Mouse (Mus musculus) kidney, adult 11 months (tissue): ENCODE data around the gene Cd247.
"Not testable (repeated sequence)": the region's sequence is repeated elsewhere in the genome, so short reads cannot be mapped to it uniquely, and the experiment has no call there.

Experiments
- DNase-seq: peaks from one replicate; pipeline ENCODE4 v3.0.0; 2022

Gene Cd247

DNA sequence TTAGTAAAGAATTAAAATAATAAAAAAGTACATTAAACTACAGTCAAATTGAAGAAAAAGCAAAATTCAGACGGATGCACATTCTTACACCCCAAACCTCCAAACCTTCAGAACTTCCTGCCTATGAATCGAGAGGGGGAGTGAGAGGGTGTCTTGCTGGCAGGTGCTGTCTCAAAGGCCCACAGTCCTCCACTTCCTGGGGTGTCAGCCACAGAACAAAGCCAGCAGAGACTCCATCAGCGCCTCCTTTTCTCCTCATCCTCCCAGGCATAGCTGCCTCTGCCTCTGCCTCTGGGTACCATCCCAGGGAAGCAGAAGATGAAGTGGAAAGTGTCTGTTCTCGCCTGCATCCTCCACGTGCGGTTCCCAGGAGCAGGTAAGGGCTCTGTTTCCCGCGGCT is at the start of gene Cd247:
Gene Cd247 (plus strand): TSS at position 171 of the 400 bp plus-strand sequence.
- no peak for DNase-seq

DNA sequence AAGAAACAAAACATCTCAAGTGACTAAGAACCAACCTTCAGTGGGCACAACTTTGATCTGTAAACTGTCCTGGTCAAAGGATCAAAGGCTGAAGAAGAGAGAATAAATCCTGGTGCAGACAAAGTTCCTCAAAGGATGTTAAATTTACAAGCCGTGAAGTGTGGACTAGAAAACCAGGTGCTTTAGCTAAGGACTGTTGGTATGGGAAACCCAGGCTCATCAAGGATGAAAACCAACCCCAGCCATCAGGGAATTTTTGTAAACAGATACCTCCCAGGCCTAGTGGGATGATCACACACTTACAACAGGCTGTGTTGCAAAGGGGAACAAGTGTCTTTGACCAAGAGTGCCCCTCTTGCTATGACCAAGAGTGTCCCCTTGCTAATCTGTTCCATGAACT is 49.5 kb upstream of the Cd247 start:
- no peak for DNase-seq

DNA sequence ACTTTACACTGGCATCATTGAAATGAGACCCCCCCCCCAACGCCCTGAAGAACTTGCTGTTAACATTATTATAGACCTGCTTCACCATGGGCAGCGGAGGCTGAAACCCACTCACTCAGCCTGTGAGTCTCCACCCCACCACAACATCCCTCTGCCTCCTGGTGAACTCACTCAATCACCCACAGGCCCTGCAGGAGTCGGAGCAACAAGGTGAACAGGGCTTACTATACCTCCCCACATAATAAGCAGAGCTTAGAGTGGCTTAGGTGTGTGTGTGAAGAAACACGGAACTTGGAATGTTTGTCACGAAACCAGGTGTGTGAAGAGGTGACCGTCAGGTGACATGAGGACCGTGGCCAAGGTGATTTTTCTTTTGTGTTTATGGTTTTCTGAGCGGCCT is 46.5 kb upstream of the Cd247 start:
- DNase-seq, result no peak

DNA sequence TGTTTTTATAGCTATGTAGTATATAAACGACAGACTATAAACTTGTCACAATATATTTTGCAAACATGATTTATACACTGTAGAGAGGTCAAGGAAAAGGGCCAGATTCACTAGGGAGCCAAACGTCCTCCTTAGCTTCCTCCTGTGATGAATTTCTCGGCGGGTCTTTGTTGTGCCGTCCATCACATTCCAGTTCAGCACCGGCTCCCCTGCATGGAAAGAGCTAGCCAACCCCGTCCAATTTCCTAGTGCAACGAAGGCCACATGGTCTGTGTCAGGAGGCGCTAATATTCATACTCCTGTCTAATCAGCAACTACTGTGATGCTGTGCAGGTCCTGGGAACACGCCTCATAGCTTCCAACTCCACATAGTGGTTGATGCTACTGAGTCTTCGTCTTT is 40.4 kb upstream of the Cd247 start:
- no peak for DNase-seq

DNA sequence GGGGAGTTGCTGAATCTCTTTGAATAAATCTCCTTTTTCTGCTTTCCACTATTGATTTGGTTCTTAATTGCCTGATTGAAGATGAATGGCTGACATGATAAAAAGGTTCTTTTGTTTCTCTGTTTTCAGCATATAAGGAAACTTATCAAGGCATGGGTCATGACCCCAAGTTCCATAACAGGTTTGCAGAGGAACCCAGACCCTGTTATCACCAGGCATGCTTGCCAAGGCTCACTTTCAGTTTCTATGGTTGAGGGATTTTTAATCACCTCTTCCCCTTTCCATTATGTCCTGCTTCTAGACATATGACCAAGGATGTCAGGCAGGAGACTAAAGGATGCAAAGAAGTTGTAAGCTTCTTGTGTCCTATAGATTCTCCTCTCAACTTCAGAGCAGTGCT is 37.3 kb upstream of the Cd247 start:
- DNase-seq, result no peak

DNA sequence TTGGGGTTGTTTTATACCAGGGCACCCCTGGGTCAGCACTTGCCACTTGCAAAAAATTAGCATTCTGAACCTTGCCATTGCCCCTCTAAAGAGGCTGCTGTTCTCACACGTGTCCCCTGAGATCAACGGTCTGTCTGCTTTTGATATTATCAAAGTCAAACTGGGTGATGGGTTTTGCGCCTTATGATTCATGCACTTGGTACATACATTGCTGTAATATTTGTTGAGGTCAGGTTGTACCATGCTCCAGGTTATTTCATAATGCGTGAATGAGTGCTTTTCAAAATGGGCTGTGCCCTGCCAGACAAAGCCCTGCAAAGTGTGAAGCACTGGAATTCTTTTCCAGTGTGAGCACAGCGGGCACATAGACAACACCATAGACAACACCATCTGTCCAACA is 36.6 kb upstream of the Cd247 start:
- no peak for DNase-seq

DNA sequence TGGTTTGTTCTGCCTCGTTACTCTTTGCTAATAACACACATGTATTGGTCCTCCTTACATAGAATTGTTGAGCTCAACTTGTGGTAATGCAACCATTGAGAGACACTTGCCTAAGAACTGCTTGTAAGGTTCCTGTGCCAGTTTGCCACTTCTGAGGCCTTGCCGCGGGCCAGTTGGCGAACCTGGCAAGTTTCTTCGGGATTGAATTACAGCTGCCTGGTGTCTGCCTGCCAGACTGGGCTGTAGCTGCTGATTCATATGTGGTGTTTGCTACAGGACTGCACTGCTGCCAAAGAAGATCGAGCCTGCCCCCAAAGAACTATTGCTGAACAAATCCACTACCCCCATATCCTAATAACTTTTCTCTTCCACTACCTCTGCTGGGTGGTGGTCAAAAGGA is 34.3 kb upstream of the Cd247 start:
- no peak for DNase-seq

DNA sequence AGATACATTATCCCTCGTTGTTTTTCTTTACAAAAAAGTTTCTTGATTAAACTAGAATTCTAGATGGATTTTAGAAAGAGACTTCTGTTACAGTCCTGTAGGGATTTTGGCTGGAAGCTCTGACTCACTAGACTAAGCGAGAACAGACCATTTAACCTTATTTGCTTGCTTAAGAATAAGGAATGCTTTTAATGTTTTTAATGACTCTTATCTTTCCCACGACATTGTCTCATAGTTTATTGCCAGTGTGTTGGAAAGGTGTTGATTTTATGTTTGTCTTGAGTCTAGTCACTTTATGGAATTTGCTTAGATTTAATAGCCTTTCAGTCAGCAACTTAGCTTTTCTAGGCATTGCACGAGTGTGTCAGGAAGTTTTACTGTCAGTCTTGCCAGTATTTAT is 33.3 kb upstream of the Cd247 start:
- DNase-seq, result no peak

DNA sequence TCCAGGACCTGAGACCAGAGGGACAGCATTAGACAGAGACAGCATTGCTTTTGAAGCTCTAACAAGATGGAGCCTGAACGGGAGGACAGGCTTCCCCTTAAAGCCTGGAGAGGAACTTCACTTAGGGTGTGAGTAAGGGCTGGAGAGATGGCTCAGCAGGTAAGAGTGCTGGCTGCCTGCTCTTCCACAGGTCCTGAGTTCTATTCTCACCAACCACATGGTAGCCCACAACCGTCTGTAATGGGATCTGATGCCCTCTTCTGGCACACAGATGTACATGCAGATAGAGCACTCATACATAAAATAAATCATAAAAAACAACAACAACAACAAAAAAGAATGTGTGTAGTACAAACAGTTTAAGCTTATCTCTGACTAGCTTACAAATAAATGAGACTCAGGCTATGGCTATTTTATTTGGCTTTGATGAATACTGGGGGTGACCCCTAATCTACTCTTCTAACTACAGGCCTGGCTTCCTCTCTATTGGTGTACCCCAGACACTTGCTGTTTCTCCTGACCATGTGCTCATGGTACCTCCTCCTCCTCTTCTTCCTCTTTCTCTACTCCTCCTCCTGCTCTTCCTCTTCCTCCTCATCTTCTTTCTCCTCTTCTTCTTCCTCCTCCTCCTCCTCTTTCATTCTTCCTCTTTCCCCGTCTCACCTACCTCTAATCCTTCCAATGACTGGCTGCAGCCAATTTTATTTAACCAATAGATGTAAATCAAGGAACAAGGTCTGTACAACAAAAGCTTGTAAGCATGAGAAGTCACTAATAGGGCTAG is 26.8 kb upstream of the Cd247 start:
- DNase-seq, result no peak

DNA sequence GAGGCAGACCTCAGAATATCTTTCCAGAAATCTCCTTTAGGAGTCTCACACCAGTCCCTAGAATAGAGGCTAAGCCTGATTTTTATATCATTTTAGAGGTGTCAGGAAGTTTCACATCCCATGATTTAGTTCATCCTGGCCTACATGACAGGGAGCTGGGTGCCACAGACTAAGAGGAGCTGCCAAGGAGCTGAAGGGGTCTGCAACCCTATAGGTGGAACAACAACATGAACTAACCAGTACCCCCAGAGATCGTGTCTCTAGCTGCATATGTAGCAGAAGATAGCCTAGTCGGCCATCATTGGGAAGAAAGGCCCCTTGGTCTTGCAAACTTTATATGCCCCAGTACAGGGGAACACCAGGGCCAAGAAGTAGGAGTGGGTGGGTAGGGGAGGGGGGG is 26.0 kb upstream of the Cd247 start:
- DNase-seq, result not testable (repeated sequence)

DNA sequence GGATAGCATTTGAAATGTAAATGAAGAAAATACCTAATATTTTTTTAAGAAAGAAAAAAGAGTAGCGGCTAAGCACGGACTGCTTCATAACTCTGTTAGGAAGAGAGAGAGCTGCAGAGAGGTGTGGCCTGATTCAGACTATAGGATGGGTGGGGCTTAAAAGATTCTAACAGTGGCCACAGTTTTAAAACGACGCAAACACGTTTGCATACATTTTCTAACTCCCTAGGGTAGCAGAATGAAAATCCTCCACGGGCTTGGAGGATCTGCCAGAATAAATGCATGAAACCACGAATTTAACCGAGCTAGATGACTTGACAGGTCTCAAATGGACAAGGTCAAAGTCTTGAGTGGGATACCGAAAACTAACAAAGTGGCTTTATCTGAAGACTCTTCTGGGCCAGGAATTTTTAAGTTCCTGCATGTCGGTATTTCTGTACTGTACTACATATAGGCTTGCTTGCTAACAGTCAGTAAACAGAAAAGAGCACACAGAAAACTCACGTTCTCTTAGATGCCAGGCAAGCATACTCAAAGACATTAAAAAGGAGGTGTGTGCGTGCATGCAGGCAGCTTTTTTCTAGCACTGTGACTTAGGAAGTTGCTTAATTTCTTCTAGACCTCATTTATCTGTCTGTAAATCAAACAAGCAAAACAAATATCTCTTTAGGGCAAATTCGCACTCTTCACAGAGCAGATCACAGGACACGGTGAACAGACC is 25.4 kb upstream of the Cd247 start:
- no peak for DNase-seq

DNA sequence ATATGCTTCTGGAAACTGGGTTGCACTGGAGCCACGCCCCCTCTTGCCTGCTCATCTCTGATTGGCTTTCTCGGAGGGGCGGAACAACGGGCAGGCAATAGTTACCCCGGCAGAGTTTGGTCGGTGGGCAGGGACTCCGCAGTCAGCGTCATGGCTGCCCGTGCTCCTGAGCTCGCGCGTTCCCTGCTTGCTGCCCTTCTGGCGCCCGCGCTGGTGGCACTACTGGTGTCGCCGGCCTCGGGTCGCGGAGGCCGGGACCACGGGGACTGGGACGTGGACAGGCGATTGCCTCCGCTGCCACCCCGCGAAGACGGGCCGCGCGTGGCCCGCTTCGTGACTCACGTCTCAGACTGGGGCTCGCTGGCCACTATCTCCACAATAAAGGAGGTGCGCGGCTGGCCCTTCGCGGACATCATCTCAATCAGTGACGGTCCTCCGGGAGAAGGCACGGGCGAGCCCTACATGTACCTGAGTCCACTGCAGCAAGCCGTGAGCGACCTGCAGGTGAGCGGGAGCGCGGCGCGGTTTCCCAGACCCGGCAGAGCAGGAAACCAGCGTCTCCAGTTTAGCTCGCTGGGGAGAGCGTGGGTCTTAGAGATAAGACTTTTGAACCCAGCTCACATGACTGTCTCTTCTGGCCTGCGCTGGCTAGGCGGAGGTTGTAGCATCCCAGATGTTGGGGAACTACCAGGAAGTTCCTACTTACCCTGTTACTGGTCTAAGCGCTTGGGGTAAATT is 24.7 kb upstream of the Cd247 start, which contains the start of gene Creg1:
Gene Creg1 (plus strand): TSS at position 112 of the 738 bp plus-strand sequence.
- peak; percentile 94 for DNase-seq

DNA sequence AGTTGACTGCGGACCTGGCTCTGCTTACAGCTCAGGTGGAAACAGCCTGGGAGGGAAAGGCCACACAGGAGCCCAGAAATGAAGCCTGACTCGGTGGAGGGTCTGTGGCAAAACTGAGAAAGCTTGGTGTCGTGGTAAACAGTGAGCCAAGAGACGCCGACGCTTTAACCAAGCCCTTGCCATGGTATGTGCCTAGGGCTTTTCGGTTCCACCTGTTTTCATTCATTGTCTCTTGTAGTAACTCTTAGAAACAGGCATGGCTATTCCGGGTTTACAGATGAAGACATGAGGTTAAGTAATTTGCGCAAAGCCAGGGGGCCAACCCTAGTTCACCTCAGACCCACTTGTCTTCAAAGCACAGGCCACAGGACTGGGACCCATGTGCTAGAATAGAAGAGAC is 23.9 kb upstream of the Cd247 start:
- no peak for DNase-seq

DNA sequence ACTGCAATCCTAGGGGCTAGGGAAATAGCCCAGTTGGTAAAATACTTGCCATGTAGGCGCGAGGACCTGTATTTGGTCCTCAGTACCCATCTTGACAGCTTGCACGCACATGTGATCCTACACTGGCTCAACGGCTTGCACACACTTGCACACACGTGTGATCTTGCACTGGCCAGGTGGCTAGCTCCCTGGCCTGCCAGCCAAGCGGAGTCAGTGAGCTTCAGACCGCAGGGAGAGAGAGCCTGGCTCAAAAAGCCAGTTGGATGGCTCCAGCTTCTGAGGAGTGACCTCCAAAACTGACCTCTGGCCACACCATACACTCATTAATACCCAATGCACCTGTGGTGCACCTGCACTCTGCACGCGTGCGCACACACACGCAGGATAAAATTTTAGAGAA is 23.4 kb upstream of the Cd247 start:
- DNase-seq, result no peak

DNA sequence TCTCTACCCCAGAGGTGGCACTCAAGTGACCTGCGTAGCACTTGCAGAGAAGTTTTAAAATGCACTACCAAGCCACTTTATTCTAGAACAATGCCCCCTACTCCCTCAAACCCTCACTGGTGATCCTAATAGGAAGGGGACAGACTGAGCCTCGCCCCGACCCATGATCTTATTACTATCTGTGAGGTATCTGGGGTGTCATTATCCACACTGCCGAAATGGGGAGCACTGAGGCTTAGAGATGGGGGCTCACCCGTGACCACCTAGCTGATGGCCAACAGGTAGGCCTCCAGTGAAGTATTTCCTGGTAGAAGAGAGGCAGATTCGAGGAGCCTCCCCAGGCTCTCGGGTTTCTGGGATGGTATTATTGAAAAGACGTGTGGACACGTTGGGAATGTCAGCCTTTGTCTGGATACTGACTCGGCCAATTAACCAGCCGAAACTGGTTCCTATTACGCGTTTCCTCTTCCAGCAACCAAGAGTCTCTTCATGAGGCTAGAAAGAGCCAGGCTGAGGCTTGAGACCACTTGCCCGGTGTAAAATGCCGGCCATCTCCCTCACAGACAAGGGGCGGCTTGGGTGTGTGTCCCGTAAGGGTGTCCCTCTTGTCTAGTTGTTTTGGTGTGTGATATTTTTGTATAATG is 22.7 kb upstream of the Cd247 start:
- DNase-seq, result no peak

DNA sequence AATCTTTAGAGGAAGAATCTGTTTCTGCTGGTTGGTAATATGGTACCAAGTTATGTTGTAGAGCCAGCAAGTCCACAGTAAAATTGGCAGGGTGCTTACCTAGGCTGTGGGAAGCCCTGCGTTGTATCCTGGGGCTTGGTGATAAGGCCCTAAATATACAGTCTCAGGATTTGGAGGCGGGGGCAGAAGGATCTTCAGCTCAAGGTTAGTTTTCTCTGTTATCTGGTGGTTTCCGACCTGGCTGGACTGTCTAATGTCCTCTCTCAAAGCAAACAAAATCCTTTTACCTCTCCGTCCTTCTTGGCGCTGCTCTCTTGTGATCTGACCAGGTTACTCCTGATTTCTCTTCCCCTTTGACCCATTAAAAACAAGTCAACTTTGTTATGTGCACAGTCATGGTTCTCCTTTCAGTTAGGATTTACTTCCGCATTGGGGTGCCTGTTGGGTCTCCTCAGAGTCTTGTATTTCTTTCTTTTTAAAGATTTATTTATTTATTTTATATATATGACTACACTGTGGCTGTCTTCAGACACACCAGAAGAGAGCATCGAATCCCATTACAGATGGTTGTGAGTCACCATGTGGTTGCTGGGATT is 22.1 kb upstream of the Cd247 start:
- DNase-seq, result no peak

DNA sequence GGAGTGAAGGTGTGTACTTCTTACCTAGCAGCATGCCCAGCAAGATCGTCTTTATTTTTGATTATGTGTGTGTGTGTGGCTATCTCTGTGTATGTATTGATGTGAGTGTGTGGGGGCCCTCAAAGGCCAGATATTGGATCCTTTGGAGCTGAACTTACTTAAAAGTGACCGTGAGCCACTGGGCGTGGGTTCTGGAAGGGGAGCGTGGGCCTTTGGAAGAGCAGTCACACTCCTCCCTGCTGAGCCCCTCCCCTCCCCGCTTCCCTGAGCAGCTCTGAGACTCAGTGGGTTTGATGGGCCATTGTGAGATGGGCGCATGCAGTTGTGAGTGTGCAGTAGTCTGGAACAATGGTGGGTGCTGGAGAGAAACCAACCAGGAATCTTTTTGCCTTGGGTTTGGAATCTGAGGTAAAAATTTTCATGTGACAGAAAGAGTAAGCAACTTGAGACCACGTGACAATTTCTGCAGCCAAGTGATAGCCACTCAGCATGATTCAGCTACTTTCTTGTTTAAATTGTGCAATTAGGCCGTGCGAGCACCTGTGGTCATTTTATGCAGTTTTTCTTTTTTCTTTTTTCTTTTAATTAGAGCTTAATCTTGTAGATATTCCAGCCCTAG is 19.5 kb upstream of the Cd247 start:
- no peak for DNase-seq

DNA sequence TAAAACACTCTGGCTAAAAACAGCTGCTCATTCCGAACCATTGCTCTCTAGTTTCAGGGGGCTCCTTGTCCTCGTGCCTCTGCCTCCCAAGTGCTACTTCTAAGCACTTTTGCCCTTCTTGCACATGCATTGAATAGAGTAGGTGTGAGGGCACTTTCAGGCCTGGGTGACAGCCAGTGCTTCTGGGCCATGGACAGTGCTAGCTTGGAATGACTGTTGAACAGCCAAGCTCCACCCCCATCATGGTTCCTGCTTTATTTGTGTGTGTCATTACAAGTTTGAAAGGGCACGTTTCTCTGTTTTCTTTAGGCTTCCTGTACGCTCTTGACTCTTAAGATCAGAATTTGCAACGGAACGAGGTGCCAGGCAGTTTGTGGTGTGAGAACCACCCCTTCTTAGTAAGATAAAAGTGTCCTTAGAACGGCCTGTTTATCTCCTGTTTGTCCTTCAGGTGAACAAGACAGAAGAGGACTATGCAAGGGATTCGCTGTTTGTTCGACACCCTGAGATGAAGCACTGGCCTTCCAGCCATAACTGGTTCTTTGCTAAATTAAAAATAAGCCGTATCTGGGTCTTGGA is 18.2 kb upstream of the Cd247 start:
- DNase-seq, result no peak

DNA sequence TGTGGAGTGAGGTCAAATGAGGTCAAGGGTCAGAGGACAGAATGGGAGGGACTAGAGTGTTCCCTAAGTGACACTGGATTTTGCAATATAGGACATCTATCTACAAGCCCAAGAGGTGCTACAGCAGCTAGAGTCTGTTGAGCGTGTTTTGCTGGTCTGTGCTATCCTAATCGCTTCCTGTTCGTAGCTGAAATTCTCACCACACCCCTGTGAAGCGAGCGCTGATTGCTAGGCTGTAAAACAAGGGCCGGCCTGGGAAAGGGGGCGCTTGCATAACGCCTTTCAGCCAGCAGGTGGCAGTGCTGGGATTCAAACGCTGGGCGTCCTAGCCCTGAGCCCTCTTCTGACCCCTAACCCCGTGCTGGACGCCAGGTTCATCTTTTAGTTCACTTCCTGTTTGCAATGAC is 17.0 kb upstream of the Cd247 start:
- peak; percentile 64 for DNase-seq

DNA sequence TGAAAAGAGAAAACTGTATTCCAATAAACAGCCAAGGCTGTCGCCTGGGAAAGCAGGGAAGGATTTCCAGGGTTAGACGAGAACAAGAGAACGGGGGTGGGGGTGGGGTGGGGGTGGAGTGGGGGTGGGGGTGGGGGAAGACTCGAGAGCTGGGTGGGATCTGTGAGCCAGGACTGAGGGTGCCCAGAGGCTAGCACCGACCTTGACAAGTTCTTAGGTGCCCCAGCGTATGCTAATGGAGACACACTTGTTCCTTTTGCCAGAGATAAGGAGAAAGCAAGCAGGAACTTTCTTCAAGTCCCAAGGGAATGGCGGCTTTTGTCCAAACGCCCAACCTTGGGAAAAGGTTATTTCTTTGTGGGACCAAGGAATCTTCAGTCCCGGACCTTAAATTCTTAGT is 16.5 kb upstream of the Cd247 start:
- no peak for DNase-seq

DNA sequence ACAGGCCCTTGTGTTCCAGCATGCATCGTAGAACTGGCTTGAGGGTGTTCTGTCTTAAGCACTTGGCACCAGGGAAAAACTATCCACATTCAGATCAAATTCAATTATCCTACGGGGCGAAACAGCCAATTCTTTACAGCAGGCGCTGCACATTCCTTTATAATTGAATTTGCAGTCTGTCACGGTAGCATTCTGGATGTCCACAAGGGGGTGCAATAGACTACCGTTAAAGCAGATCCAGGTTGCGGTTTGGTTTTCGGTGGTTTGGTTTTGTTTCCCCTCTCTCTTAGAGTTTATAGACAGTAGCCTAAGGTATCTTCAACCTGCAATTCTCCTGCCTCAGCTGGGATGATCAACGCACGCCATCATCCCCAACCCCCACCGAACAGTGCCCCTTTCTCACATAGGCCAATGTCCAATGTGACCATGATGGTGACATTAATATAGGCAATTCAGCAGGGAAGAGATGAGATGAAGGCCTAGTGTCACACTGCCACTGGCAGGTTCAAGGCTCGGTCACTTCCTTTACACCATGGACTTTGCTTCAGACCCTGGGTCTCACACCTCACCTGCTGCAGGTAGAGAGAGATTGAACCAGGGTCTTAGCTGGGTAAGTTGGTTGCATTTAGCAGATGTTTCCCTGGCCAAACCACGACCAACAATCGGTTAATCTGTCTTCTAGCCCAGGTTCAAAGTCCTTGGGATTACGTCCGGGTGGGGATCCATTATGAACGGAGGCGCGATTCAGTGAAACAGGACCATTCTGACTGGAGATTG is 12.8 kb upstream of the Cd247 start:
- peak; percentile 24 for DNase-seq
